Mouse (Mus musculus) hindbrain, embryonic 15.5 days (tissue): ENCODE data around the gene Magi2. TPM values are rescaled to one million over a fixed set of nuclear protein-coding genes. Genes with fewer than 3 reads are reported as not detected.

Experiments
- ATAC-seq: fragments of 200-750 bp; cut with Nextera tagmentation; 2 replicates; pipeline ENCODE4 v1.8.0; 2017; ENCODE audit warnings: low read depth, moderate number of reproducible peaks, moderate TSS enrichment; ENCODE audit not compliant: low FRiP score
- H3K27ac ChIP-seq: fragments of 300-500 bp; sonication (generic); replicated peaks from 2 replicates; pipeline ENCODE4 v1.5.1; 2015; ENCODE audit warnings: mild to moderate bottlenecking, inconsistent platforms
- H3K27me3 ChIP-seq: fragments of 300-500 bp; sonication (generic); 2 replicates; pipeline ENCODE4 v1.6.1; 2015; ENCODE audit warnings: control low read depth, inconsistent platforms
- H3K36me3 ChIP-seq: fragments of 300-500 bp; sonication (generic); 2 replicates; pipeline ENCODE4 v1.6.1; 2015; ENCODE audit warnings: control low read depth, inconsistent platforms
- H3K4me1 ChIP-seq: fragments of 300-500 bp; sonication (generic); replicated peaks from 2 replicates; pipeline ENCODE4 v1.6.1; 2015; ENCODE audit warnings: control low read depth, inconsistent platforms
- H3K4me2 ChIP-seq: fragments of 300-500 bp; sonication (generic); 2 replicates; pipeline ENCODE4 v1.6.1; 2015; ENCODE audit warnings: moderate library complexity, mild to moderate bottlenecking, inconsistent platforms
- H3K4me3 ChIP-seq: fragments of 300-500 bp; sonication (generic); 2 replicates; pipeline ENCODE4 v1.5.1; 2015; ENCODE audit warnings: mild to moderate bottlenecking, inconsistent platforms
- H3K9ac ChIP-seq: fragments of 300-500 bp; sonication (generic); 2 replicates; pipeline ENCODE4 v1.6.1; 2015; ENCODE audit warnings: inconsistent platforms
- H3K9me3 ChIP-seq: fragments of 300-500 bp; sonication (generic); 2 replicates; pipeline ENCODE4 v1.6.1; 2016; ENCODE audit warnings: control low read depth, inconsistent platforms
- WGBS: fragments of 180-500 bp; shearing (Covaris S2); methylation state at CpG from one replicate; pipeline ENCODE4 v1.1.7; 2015; 5-methylcytosine and 5-hydroxymethylcytosine counted together
- polyA plus RNA-seq: library from polyadenylated mRNA; unstranded; fragments of >200 nt; fragmentation: Nextera tagmentation; extraction: Ambion mirVana; gene quantifications from 2 replicates; pipeline ENCODE4 v1.2.1, GENCODE M21; 2015

Magi2 gene
- polyA plus RNA-seq, 1 experiment from 2014 or later, result 28.4 TPM

DNA sequence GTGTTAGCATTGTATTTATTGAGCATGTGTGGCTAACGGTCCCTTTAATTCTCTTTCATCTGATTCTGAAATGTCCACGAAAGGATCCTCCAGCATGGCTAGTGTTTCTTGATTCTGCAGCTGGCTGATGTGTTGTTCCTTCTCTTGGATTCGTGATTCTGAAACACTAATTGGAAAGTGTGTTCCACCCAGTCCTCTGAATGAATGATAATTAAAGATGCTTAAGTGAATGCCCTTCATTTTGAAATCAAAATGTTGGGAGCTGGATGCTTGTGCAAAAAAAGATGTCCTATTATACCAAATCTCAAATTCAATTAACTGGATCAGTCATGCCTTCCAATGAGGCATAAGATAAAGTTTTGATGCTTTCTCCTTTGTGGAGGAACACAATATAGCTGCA, 1132.2 kb downstream of the Magi2 start:
- Histone ChIP-seq H3K27me3 (no peaks in the 10 kb centered on the region), H3K36me3 (no peaks in the 10 kb centered on the region), H3K9ac (no peak overlapping the region), H3K4me2 (no peak overlapping the region), H3K4me3 (no peak overlapping the region), H3K4me1 (peaks cover 5% of the 10 kb centered on the region; the same call in 1 of the 2 replicates), H3K27ac (no peak overlapping the region), H3K9me3 (no peaks in the 10 kb centered on the region)
- WGBS, result 53% methylated on average over 3 of the region's 3 CpGs
- no peak for ATAC-seq

DNA sequence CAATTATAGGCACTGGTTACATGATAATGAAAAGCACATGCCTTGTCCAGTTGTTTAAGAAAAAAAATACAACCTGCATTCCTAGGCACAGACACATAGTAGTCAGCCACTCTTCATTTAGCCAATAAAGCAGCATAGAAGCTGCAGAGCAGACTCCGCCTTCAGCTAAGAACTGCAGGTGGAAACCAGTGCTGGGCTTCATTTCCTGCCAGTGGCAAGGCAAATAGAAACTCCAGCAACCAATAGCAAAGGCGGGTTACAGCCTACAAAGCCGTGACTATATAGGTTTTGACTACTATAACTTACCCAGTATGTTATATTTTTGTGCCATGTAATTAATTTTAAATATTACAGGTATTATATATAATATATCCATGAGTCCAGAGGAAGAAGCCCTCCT, 1135.3 kb downstream of the Magi2 start:
- H3K4me1 ChIP-seq, result peaks cover 5% of the 10 kb centered on the region; the same call in 1 of the 2 replicates
- no peak overlapping the region for H3K4me3 ChIP-seq
- H3K36me3 ChIP-seq, result no peaks in the 10 kb centered on the region
- H3K27me3 ChIP-seq, result no peaks in the 10 kb centered on the region
- H3K27ac ChIP-seq, result no peak overlapping the region
- H3K9me3 ChIP-seq, result no peaks in the 10 kb centered on the region
- no peak overlapping the region for H3K9ac ChIP-seq
- 93% methylated on average over 3 of the region's 3 CpGs for WGBS
- H3K4me2 ChIP-seq, result no peak overlapping the region
- no peak for ATAC-seq

DNA sequence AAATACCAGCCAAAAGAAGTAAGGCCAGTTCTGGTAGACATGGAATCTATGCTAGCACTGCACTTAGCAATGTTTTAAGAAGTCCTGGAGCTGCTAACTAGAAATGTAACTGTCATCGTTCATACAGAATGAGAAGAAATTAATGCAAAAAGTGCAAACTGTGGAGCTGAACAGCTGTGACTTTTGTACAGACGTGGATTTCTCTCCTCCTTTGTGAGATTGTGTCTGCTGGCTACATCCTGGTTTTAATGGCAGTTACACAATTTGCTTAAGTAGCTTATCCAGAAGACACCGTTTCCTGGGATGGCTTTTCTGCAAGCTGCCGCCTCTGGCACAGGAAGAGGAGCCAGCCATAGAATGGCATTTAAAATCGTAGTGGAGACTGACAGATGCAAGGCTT, 1136.4 kb downstream of the Magi2 start:
- H3K9ac ChIP-seq, result no peak overlapping the region
- WGBS, result 67% methylated on average over 5 of the region's 5 CpGs
- 0 out of 2 replicates have a peak, but pooled peaks have one; percentile 15 for ATAC-seq
- no peak overlapping the region for H3K4me2 ChIP-seq
- no peaks in the 10 kb centered on the region for H3K27me3 ChIP-seq
- H3K9me3 ChIP-seq, result no peaks in the 10 kb centered on the region
- H3K27ac ChIP-seq, result no peak overlapping the region
- H3K4me3 ChIP-seq, result no peak overlapping the region
- H3K4me1 ChIP-seq, result peaks cover 3% of the 10 kb centered on the region; the same call in 1 of the 2 replicates
- H3K36me3 ChIP-seq, result no peaks in the 10 kb centered on the region

DNA sequence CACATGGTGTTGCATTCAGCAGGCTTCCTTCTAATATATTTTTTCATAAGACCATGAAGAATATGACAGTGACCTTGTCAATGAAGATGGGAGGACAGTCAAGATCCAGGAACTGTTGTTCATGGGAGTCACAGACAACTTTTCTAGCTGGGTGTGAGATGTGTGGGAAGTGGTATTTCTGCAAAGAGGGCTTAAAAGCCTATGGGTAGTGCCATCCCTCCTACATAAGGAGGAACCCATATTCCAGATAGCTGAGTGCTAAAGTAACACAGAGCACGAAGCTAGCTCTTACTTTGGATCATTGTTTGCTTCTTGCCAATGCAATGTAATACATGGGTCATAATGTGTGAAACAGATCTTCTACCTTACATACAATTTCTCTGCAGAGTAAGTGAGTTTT, 1146.8 kb downstream of the Magi2 start:
- WGBS, result 80% methylated on average over 1 of the region's 1 CpGs
- Histone ChIP-seq H3K27ac (no peak overlapping the region), H3K27me3 (no peaks in the 10 kb centered on the region), H3K4me1 (no peaks in the 10 kb centered on the region), H3K36me3 (no peaks in the 10 kb centered on the region), H3K4me2 (no peak overlapping the region), H3K9ac (no peak overlapping the region), H3K9me3 (no peaks in the 10 kb centered on the region), H3K4me3 (no peak overlapping the region)
- no peak for ATAC-seq

DNA sequence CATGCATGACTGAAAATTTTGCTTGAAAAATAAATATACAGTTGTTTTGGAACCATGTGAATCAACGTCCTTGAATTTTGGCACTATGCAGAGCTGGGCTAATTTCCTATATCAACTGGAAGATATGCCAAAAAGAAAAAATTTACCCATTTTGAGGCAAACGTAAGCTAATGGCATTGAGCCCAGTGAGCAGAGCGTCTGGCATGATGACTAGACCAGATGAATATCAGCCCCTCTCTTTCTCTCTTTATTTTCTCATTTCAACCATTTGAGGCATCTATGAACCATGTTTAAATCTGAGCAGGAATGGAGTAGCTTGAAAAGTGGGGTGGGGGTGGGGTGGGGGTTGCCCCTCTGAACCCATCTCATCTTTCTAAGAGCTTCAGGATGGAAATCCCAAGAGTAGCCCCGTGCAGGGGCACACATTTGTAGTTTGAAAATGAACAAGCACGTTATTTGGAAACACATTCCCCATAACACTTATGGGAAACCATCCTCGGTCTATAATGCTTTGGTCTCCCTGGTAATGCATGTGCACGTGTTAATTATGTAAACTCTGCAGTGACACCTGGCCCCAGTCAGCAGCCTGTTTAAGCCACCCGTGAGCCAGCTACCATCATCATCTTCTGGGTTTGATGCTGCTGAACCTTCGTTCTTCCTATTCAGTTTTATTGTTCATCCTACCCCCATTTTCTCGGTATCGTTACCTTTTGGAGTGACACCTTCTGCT, 1151.4 kb downstream of the Magi2 start:
- Histone ChIP-seq H3K4me1 (no peaks in the 10 kb centered on the region), H3K4me3 (no peak overlapping the region), H3K9me3 (no peaks in the 10 kb centered on the region), H3K27ac (no peak overlapping the region), H3K36me3 (no peaks in the 10 kb centered on the region), H3K9ac (no peak overlapping the region), H3K27me3 (no peaks in the 10 kb centered on the region), H3K4me2 (no peak overlapping the region)
- 75% methylated on average over 11 of the region's 11 CpGs for WGBS
- ATAC-seq, result no peak

DNA sequence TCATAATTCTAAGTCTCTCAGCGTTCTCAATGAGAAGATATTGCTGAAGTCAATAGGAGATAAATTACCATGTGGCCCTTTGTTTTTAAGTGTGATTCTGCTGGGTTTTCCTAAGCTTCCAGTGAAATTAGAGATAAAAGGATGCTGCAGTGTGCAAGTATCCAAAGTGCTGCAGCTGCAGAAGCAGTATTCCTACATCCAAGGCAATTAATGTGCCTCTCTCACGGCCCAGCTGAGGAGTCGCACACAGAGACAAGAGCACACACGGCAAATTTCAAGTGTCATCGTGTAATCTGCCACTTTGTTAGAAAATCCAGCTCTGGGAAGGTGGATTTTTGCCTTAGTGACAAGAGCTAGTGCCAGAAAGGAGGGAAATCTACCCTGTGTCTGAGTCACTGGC, 1177.7 kb downstream of the Magi2 start:
- no peaks in the 10 kb centered on the region for H3K9me3 ChIP-seq
- ATAC-seq, result no peak
- H3K4me1 ChIP-seq, result no peaks in the 10 kb centered on the region
- H3K4me2 ChIP-seq, result no peak overlapping the region
- H3K36me3 ChIP-seq, result no peaks in the 10 kb centered on the region
- no peaks in the 10 kb centered on the region for H3K27me3 ChIP-seq
- no peak overlapping the region for H3K4me3 ChIP-seq
- H3K9ac ChIP-seq, result no peak overlapping the region
- H3K27ac ChIP-seq, result no peak overlapping the region
- 73% methylated on average over 5 of the region's 5 CpGs for WGBS

DNA sequence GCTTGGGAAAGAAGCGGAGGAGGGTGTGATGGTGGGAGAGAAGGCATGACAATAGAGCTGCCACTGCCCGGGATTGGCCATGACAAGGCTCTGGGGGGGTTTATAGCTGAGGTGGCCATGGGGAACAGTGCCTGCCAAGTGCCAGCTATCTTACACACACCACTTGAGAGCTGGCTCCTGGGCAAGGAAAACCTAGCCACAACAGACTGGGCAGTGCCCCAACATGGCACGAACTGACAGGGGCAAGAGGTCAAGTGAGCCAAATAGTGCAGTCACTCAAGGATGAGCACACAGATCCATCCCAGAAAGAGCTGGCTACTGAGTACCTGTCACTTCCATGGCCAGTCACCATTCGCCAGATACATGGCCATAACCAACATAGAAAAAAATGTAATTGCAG, 1179.8 kb downstream of the Magi2 start:
- Histone ChIP-seq H3K4me2 (no peak overlapping the region), H3K36me3 (no peaks in the 10 kb centered on the region), H3K27me3 (no peaks in the 10 kb centered on the region), H3K4me1 (no peaks in the 10 kb centered on the region), H3K4me3 (no peak overlapping the region), H3K9ac (no peak overlapping the region), H3K9me3 (no peaks in the 10 kb centered on the region), H3K27ac (no peak overlapping the region)
- 85% methylated on average over 4 of the region's 4 CpGs for WGBS
- no peak for ATAC-seq

DNA sequence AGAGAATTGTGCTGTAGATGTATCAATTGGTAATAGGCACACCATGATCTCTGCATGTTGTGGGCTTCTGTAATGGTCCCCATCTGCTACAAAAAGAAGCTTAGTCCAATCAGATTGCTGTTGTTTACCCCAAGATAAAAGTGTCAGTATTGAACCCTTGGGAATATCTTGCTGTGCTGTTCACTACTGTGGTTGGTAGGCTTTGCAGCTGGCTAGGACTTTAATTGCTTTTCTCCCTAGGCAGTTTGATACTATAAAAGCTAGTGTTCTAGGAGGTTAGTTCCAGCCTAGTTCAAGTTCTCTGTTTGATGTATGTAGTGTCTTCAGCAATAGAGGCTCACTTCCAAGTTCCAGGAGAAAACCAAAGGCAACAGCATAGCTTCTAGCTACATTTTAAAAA, 1188.5 kb downstream of the Magi2 start:
- no peak overlapping the region for H3K27ac ChIP-seq
- no peaks in the 10 kb centered on the region for H3K27me3 ChIP-seq
- H3K36me3 ChIP-seq, result no peaks in the 10 kb centered on the region
- H3K4me2 ChIP-seq, result no peak overlapping the region
- H3K4me1 ChIP-seq, result no peaks in the 10 kb centered on the region
- H3K9me3 ChIP-seq, result no peaks in the 10 kb centered on the region
- no peak for ATAC-seq
- no peak overlapping the region for H3K9ac ChIP-seq
- H3K4me3 ChIP-seq, result no peak overlapping the region

DNA sequence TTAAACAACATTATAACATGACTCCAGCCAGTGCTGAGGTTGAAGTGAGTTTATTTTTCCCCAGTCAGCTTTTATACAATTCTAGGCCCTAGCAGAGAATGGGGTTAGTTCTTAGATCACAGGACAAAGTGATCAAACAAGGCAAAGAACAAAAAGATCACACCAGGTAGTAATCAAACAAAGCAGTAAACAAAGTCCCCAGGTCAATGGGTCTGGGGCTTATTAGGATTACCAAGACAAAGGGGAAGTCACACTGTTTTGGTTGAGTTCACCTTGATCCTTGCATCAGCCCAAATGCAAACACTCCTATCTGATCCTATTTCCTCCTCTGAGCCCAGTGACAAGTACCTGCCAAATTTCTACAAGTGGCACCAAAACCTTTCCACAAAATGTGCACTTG, 1190.5 kb downstream of the Magi2 start:
- no peak overlapping the region for H3K4me2 ChIP-seq
- no peaks in the 10 kb centered on the region for H3K9me3 ChIP-seq
- ATAC-seq, result no peak
- H3K27me3 ChIP-seq, result no peaks in the 10 kb centered on the region
- no peaks in the 10 kb centered on the region for H3K4me1 ChIP-seq
- no peak overlapping the region for H3K27ac ChIP-seq
- H3K4me3 ChIP-seq, result no peak overlapping the region
- H3K36me3 ChIP-seq, result no peaks in the 10 kb centered on the region
- no peak overlapping the region for H3K9ac ChIP-seq

DNA sequence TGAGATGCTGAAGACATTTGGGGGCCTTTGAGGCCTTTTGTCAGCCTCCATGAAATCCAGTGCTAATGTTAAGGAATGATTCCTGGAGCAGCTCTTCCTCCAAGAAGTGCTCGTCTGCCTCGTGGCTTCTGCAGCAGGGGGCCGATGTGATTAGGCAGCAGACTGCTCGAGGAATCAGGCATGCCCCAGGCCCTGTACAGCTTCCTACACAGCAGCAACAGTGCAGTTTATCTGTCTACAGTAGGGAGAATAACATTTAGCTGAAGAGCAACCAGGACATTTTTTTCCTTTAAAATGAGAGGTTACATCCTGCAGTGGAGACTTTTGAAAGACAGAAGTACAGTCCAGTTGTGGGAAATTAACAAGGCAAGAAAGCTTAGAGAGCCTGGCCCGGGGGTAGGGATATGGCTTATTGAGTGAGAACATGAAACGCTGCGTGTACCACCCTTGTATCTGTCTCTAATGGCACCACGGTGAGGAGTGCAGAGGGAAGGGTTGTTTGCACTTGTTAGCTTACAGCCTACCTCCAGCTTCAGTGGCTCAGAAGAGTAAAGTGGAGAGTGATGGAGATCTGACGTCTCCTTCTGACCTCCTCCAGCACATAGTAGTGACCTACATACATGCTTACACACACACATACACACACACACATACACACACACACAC, 1205.4 kb downstream of the Magi2 start:
- Histone ChIP-seq H3K9me3 (no peaks in the 10 kb centered on the region), H3K4me2 (no peak overlapping the region), H3K36me3 (no peaks in the 10 kb centered on the region), H3K4me3 (no peak overlapping the region), H3K27ac (no peak overlapping the region), H3K9ac (no peak overlapping the region), H3K27me3 (no peaks in the 10 kb centered on the region), H3K4me1 (no peaks in the 10 kb centered on the region)
- ATAC-seq, result no peak; the same call in 1 of the 2 replicates
- WGBS, result 56% methylated on average over 9 of the region's 9 CpGs

DNA sequence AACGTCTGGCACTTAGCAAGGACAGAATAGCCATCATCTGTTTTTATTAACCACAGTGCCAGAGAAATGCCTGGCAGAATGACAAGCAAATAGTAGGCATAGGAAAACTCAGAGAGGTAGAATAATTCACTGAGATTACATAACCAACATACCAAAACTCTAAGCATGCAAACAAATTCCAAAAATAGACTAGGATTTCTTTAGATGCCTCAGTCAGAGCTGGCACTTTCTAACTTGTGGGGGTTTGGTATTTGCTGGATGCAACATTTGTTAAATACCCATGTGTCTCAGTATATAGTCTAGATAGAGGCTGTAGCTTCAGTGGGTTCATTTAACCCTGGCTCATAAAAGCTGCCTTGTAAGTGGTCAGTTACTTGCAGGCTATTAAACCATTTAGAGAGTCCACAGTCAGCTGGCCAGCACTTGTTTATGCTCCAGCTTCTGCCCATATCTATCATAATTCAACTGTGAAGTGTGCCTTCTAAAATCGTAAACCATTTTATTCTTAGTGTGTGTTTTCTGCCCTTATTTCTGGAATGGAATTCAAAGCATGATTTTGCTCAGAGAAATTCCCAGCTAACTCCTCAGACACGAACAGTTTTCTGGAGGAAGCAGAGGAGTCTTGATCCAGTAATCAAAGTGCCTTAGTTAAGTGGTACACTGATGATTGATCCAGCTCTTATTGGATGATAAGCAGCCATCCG, 1219.8 kb downstream of the Magi2 start:
- Histone ChIP-seq H3K4me1 (no peaks in the 10 kb centered on the region), H3K4me2 (no peak overlapping the region), H3K27me3 (no peaks in the 10 kb centered on the region), H3K9ac (no peak overlapping the region), H3K27ac (no peak overlapping the region), H3K36me3 (no peaks in the 10 kb centered on the region), H3K4me3 (no peak overlapping the region), H3K9me3 (no peaks in the 10 kb centered on the region)
- no peak for ATAC-seq
- 73% methylated on average over 4 of the region's 4 CpGs for WGBS

DNA sequence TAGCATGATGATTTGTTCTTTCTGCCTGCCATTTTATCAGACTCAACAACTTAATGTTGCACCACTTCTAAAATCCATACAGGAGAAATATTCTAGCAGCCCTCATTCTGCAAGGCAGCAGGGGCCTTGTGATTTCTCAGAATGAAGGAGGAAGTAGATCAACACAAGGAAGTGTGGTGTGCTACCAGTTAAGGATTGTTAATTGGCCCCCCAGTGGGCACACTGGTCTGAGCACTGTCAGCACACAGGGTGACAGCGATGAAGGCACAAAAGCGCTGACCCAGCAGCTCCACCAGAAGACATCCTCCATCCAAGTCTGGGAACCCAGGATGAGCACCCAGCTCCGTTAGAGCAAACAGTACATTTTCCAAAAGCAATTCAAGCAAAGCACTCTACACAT, 1229.3 kb downstream of the Magi2 start:
- Histone ChIP-seq H3K27ac (no peak overlapping the region), H3K4me2 (no peak overlapping the region), H3K36me3 (no peaks in the 10 kb centered on the region), H3K4me3 (no peak overlapping the region), H3K4me1 (no peaks in the 10 kb centered on the region), H3K9ac (no peak overlapping the region), H3K27me3 (no peaks in the 10 kb centered on the region), H3K9me3 (no peaks in the 10 kb centered on the region)
- WGBS, result 60% methylated on average over 3 of the region's 3 CpGs
- ATAC-seq, result no peak
